Mouse (Mus musculus) adrenal gland (tissue): ENCODE measurements at regions not wholly inside any gene's neighbourhood (a gene's known extent, or its start where the extent isn't known, plus 50 kb on each side); places are given as distances from the start of the nearest gene placed in this dataset.

Experiments
- intact Hi-C: fragments of 180-260 bp; cut with DNase I; formaldehyde crosslinking; loops from one replicate; pipeline ENCODE4 v1.15.1; 2025

DNA sequence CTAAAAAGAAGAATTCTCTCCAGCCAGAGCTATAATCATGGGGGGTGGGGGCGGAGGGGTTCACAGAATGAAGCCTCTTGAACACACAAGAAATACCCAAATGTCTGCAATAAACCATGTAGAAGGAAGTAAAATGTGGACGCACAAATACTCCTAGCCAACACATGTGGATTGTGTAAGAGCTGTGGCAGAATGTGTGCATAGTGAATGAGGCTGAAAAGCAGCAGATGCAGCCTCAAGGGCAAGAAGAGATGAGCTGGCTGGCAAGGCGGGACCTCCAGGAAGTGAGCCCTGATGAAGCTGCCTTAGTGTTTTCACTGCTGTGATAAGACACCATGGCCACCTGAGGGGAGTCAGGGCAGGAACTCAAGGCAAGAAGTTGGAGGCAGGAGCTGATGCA lies 53.3 kb upstream of the Arhgap28 start:
- intact Hi-C loops = no loop called here

DNA sequence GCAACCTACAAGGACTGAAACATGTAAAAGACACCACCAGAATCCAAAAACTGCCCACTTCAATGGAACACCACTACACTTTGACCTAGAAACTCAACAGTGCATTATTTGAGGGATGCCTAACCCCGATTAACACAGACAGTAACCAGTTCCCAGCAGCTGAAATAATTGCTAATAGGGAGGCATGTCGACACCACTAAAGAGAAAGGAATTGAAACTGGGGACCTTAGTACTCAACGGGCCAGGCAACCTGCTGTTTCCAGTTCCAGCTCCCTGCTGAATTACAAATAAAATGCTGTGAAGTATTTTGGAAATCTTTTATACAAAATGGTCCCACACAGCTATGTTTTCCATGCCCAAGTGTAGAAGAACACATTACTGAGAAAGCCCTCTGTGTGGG lies 56.5 kb upstream of the Arhgap28 start:
- intact Hi-C loops = no loop called here

- intact Hi-C loops = no loop called here
Observed at GRCm38 (mm10) chr17:68065751-68066150, 61.8 kb upstream of the Arhgap28 start.

DNA sequence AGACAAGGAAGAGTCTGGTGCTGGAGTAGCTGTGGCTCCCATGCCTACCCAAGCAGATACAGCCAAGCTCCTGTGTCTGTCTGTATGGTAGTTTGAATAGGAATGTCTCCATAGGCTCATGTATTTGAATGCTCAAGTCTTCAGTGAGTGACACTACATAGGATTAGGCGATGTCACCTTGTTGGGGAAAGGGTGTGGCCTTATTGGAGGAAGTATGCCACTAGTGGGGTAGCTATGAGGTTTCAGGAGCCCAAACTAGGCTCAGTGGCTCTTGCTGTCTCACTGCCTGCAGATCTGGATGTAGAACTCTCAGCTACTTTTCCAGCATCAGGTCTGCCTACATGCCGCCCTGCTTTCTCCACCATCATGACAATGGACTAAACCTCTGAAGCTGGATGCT lies 62.3 kb upstream of the Arhgap28 start:
- intact Hi-C loops = no loop called here

DNA sequence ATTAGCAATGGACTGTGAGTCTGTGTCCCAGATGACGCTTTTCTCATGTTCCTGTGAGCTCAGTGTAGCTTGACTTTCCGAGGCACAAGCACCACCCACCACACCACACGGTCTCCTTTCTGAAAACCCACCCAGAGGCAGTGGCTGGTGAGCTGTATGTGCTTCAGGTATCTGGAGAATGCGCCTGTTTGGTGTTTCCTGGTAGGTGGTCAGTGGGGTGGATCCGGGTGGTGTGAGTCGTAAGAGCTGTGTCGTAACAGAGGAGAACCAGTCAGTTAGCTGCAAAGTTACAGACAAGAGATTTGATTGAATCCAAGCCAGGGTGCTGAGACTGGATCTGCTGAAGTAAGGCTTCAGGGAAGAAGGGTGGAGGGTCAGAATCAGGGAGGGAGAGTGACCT lies 65.1 kb upstream of the Arhgap28 start:
- intact Hi-C loops = no loop called here

DNA sequence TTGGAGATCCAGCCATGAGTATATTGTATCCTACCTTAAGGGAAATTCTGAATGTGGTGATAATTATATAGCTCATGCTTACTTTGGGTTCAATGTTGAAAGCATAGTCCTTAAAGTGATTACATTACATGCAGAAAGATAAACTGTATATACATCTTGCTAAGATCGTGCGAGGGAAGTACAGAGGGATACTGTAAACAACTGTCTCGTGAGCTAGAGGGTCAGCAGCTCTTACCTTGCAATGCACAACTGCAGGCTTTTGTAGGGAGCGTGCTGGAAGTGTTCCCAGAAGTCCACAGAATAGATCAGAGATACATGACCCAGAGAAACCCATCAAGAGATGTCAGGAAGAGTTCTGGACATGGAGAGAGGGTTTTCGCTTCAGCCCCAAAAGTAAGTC lies 65.6 kb upstream of the Arhgap28 start:
- intact Hi-C loops = no loop called here

GRCm38 (mm10) chr17:68071472-68071871 lies 67.6 kb upstream of the Arhgap28 start:
- intact Hi-C loops = no loop called here

- intact Hi-C loops = no loop called here
Observed at GRCm38 (mm10) chr17:68075712-68076111, 71.8 kb upstream of the Arhgap28 start.

- intact Hi-C loops = no loop called here
Observed at GRCm38 (mm10) chr17:68078709-68079108, 74.8 kb upstream of the Arhgap28 start.

- intact Hi-C loops = no loop called here
Observed at GRCm38 (mm10) chr17:68084446-68084845, 80.5 kb upstream of the Arhgap28 start.

- intact Hi-C loops = no loop called here
Observed at GRCm38 (mm10) chr17:68087149-68087548, 83.2 kb upstream of the Arhgap28 start.

DNA sequence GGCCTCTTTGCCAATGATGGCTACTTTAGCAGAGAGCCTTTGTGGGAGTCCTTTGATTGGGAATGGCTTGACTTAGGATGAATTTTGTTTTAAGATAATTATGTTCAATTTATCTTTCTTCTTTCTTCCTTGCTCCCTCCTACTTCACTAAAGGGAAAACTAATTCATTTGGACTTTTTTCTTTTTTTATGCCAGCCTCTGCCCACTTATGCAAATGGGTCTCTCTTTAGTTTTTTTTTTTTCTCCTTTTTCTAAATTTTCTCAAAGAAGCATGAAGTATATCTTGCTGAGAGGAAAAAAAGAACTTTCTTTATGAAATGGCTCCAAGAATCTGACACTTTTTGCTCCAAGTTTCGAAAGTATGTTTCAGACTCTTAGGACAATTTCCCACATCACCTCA lies 85.3 kb upstream of the Arhgap28 start:
- intact Hi-C loops = no loop called here

DNA sequence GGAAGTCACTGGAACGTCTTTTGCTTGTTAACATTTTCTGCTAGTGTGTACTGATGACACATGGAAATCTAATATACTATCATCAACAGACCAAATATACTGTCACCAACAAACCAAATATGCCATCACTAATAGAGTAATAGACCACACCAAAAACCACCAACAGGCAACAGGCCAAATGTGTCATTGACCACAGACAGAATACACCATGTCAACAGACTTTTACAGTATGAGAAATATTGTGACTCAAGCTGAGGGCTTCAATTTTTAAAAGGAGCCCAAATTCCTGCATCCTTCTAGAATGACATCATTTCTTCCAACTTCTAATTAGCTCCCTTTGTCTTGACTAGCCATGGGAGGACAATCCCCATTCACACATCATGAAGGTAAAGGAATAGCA lies 85.9 kb upstream of the Arhgap28 start:
- intact Hi-C loops = no loop called here

DNA sequence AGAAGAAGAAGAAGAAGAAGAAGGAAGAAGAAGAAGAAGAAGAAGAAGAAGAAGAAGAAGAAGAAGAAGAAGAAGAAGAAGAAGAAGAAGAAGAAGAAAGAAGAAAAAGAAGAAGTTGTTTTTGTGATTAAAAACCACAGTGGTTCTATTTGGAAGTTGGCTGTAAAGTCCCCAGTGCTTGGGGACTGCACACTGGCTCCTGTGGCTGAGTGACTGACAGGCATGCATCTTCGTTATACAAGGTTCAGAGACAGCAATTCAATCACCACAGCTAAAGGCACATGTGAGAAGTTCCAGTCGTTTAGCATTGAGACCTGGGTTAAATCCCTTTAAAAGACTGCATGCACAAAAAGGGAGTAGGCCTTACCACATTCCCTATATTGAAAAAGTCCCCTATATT lies 93.1 kb upstream of the Arhgap28 start:
- intact Hi-C loops = no loop called here

- intact Hi-C loops = no loop called here
Observed at GRCm38 (mm10) chr17:68097436-68097835, 93.5 kb upstream of the Arhgap28 start.

- intact Hi-C loops = no loop called here
Observed at GRCm38 (mm10) chr17:68100093-68100492, 96.2 kb upstream of the Arhgap28 start.

DNA sequence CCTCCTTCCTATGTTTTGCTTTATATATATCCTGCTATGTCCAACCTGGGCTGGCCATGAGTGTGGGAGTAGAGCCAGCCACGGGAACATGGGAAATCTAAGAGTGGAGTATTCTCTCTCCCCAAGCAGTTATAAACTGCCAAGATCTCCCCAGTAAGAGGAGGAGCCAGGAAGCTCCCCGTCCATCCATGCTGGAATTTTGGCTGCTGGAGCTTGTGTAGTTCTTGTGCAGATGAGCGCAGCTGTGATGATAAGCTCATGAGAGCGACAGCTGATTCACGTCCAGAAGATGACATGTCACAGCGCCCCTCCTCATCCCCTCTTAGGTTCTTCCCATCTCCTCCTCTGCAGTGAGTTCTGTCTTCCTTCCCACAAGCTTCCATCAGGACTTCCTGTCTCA lies 99.4 kb upstream of the Arhgap28 start:
- intact Hi-C loops = no loop called here

- intact Hi-C loops = no loop called here
Observed at GRCm38 (mm10) chr17:68106366-68106765, 102.4 kb upstream of the Arhgap28 start.

DNA sequence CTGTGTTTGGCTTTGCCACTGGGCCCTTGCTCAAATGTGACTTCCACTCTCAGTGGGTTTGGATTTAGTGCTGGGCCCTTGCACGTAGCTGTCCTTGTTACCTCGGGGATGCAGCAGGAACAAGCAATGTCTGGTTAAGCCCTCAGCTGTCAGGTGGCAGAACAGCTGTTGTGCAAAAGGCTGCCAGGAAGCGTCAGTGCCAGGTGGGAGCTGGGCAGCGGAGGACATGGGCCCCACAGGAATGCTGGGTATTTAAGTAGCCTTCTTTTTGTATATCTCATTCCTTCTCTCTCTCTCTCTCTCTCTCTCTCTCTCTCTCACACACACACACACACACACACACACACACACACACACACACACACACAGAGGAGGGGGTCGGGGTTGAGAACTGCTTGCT lies 104.0 kb upstream of the Arhgap28 start:
- intact Hi-C loops = no loop called here

GRCm38 (mm10) chr17:68111834-68112473 lies 108.0 kb upstream of the Arhgap28 start:
- intact Hi-C loops = no loop called here

- intact Hi-C loops = no loop called here
Observed at GRCm38 (mm10) chr17:68112763-68113330, 108.9 kb upstream of the Arhgap28 start.

GRCm38 (mm10) chr17:68115599-68115998 lies 111.7 kb upstream of the Arhgap28 start:
- intact Hi-C loops = no loop called here

DNA sequence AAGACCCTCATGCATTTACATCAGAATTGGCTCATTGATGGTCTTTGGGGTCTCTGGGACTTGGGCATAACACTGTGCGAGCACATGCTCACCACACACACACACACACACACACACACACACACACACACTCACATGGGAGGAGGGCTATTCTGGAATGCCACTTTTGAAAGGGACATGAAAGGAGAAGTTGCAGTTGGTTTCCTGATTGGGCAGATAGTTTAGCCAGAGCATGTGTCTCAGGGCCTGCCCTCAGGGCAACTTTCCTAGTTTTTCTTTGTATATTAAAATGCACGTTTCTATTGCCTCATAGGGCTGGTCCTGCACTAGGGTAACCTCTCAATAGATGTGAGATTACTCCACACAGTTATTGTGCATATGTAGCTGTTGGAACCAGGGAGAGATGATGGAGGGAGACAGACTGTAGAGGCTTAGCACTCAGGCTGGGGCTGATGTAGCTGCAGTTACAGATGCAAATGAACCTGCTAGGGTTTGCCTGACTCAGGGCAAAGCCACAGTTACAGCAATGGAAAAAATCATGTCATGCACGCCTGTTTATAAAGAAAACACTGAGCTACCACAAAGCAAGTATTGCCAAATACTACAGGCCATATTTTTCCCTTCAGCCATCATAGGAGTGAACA lies 115.3 kb upstream of the Arhgap28 start:
- intact Hi-C loops = no loop called here
